Mouse (Mus musculus) ES-Bruce4 (cell line): Measurements from ENCODE around the gene Mbd6. TPM values are rescaled to one million over a fixed set of nuclear protein-coding genes. Genes with fewer than 3 reads are reported as not detected.

Source experiments
- H3K27ac ChIP-seq: 2 replicates; pipeline ENCODE4 v1.5.1; 2012; ENCODE audit warnings: low read length, inconsistent platforms; ENCODE audit not compliant: insufficient read depth
- H3K27me3 ChIP-seq: 2 replicates; pipeline ENCODE4 v1.6.1; 2012; ENCODE audit warnings: mild to moderate bottlenecking, low read length, inconsistent platforms; ENCODE audit not compliant: control insufficient read depth, poor library complexity, insufficient read depth, severe bottlenecking
- H3K36me3 ChIP-seq: 2 replicates; pipeline ENCODE4 v1.6.1; 2012; ENCODE audit warnings: inconsistent platforms, mild to moderate bottlenecking, low read length, moderate library complexity; ENCODE audit not compliant: control insufficient read depth, poor library complexity, insufficient read depth, severe bottlenecking
- H3K4me1 ChIP-seq: one replicate; pipeline ENCODE4 v1.8.1; 2011; ENCODE audit warnings: low read length; ENCODE audit not compliant: control insufficient read depth, insufficient read depth
- H3K4me3 ChIP-seq: 2 replicates; pipeline ENCODE4 v1.5.1; 2011; ENCODE audit warnings: low read depth, mild to moderate bottlenecking, low read length
- H3K9ac ChIP-seq: 2 replicates; pipeline ENCODE4 v1.6.1; 2012; ENCODE audit warnings: low read depth, mild to moderate bottlenecking, inconsistent platforms; ENCODE audit not compliant: poor library complexity, severe bottlenecking
- H3K9me3 ChIP-seq: replicated peaks from 2 replicates; pipeline ENCODE4 v1.6.1; 2012; ENCODE audit warnings: mild to moderate bottlenecking, low read length, inconsistent platforms; ENCODE audit not compliant: control insufficient read depth, poor library complexity, insufficient read depth, severe bottlenecking
- CTCF ChIP-seq: IDR thresholded peaks from one replicate; pipeline ENCODE4 v1.8.1; 2011; ENCODE audit warnings: low read depth, low read length
- EP300 ChIP-seq: IDR thresholded peaks from 2 replicates; pipeline ENCODE4 v1.6.1; 2011; ENCODE audit warnings: low read depth, low read length; ENCODE audit not compliant: insufficient read depth
- POLR2A ChIP-seq: IDR thresholded peaks from one replicate; pipeline ENCODE4 v1.8.1; 2011; ENCODE audit warnings: low read length; ENCODE audit not compliant: insufficient read depth
- polyA plus RNA-seq: library from polyadenylated mRNA; stranded (reverse); fragments of >200 nt; gene quantifications from 2 replicates; pipeline ENCODE4 v1.2.4, GENCODE M21; 2011; ENCODE audit warnings: low read depth; ENCODE audit not compliant: missing spikeins, insufficient read depth, insufficient read length

The Mbd6 gene
- polyA plus RNA-seq, 1 experiment: 26.2 TPM

GRCm38 (mm10) chr10:127269884-127270283 is 18.9 kb downstream of the Mbd6 start:
- no peaks in the 10 kb centered on the region for H3K9me3 ChIP-seq
- H3K36me3 ChIP-seq: peaks cover 2% of the 10 kb centered on the region; the same call in 1 of the 2 replicates
- H3K27ac ChIP-seq: peak overlapping the region; percentile 80
- peaks cover 3% of the 10 kb centered on the region for H3K4me1 ChIP-seq
- no peak overlapping the region for H3K4me3 ChIP-seq
- no peak overlapping the region for H3K9ac ChIP-seq
- TF ChIP-seq POLR2A: no peak
- no peak for TF ChIP-seq EP300
- no peak for TF ChIP-seq CTCF
- H3K27me3 ChIP-seq: no peaks in the 10 kb centered on the region

GRCm38 (mm10) chr10:127269036-127269435 is 19.8 kb downstream of the Mbd6 start:
- no peak overlapping the region for H3K9ac ChIP-seq
- H3K9me3 ChIP-seq: no peaks in the 10 kb centered on the region
- H3K27me3 ChIP-seq: no peaks in the 10 kb centered on the region
- TF ChIP-seq CTCF: no peak
- TF ChIP-seq EP300: no peak
- no peak for TF ChIP-seq POLR2A
- H3K36me3 ChIP-seq: peaks cover 2% of the 10 kb centered on the region; the same call in 1 of the 2 replicates
- H3K27ac ChIP-seq: no peak overlapping the region
- peaks cover 4% of the 10 kb centered on the region for H3K4me1 ChIP-seq
- no peak overlapping the region for H3K4me3 ChIP-seq

- Histone ChIP-seq H3K9me3 (no peaks in the 10 kb centered on the region), H3K36me3 (peaks cover 2% of the 10 kb centered on the region; the same call in 1 of the 2 replicates), H3K4me1 (peaks cover 2% of the 10 kb centered on the region), H3K4me3 (no peak overlapping the region), H3K27me3 (no peaks in the 10 kb centered on the region), H3K27ac (no peak overlapping the region), H3K9ac (no peak overlapping the region)
- TF ChIP-seq CTCF (no peak), POLR2A (no peak), EP300 (no peak)
Measured at GRCm38 (mm10) chr10:127268401-127268800, 20.4 kb downstream of the Mbd6 start.

GRCm38 (mm10) chr10:127267318-127267717 is 21.5 kb downstream of the Mbd6 start:
- H3K9me3 ChIP-seq: no peaks in the 10 kb centered on the region
- peaks cover 2% of the 10 kb centered on the region for H3K4me1 ChIP-seq
- no peak overlapping the region for H3K27ac ChIP-seq
- H3K27me3 ChIP-seq: no peaks in the 10 kb centered on the region
- TF ChIP-seq POLR2A: no peak
- no peak for TF ChIP-seq EP300
- no peak for TF ChIP-seq CTCF
- H3K9ac ChIP-seq: peak overlapping the region; percentile 99
- H3K4me3 ChIP-seq: peak overlapping the region; percentile 60
- H3K36me3 ChIP-seq: peaks cover 2% of the 10 kb centered on the region; the same call in 1 of the 2 replicates

GRCm38 (mm10) chr10:127266112-127267091 is 22.4 kb downstream of the Mbd6 start, which contains the start of gene Dctn2:
Gene Dctn2, plus strand, starts transcription at chr10:127266368.
- Histone ChIP-seq H3K4me3 (peak within 1 kb of the TSS; percentile 60), H3K36me3 (0 out of 2 replicates have a peak, but pooled peaks cover 2% of the 10 kb centered on the region), H3K9ac (peak within 1 kb of the TSS; percentile 99), H3K27ac (no peak within 1 kb of the TSS), H3K27me3 (no peaks in the 10 kb centered on the region), H3K9me3 (no peaks in the 10 kb centered on the region), H3K4me1 (peaks cover 6% of the 10 kb centered on the region)
- TF ChIP-seq POLR2A (no peak), EP300 (no peak), CTCF (no peak)

GRCm38 (mm10) chr10:127265727-127266111 is 23.1 kb downstream of the Mbd6 start:
- Histone ChIP-seq H3K4me1 (peaks cover 6% of the 10 kb centered on the region), H3K4me3 (no peak overlapping the region), H3K9ac (no peak overlapping the region), H3K27ac (no peak overlapping the region), H3K36me3 (0 out of 2 replicates have a peak, but pooled peaks cover 2% of the 10 kb centered on the region), H3K9me3 (no peaks in the 10 kb centered on the region), H3K27me3 (no peaks in the 10 kb centered on the region)
- TF ChIP-seq CTCF (no peak), POLR2A (no peak), EP300 (no peak)
